Mouse (Mus musculus): ENCODE results near the gene Dnajc7. TPM values are rescaled to one million over a fixed set of nuclear protein-coding genes. Genes with fewer than 3 reads are reported as not detected.

The Dnajc7 gene
- polyA plus RNA-seq, 1 experiment, result 86.6 TPM

DNA sequence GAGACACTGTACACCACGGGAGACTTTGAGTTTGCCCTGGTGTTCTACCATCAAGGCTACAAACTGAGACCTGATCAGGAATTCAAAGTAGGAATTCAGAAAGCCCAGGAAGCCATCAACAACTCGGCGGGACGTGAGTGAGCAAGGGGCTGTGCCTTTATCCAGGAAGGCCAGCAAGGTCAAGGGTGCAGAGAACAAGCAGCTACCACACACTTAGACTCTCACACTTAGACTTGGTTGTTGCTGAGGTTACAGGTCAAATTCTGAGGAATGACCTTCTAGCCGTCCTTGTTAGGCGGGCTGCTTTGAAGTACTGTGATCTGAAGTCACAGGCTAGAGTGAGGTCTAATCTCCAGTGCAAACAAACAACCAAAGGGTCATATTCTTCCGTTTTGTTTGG is 60.5 kb downstream of the Dnajc7 start:
- TF ChIP-seq GATA1 (IDR thresholded peaks at IDR 0.05; ENCODE audit: borderline replicate concordance, low read length) (no peak), FLI1 (IDR thresholded peaks at IDR 0.05; ENCODE audit: low read length) (no peak)
- Histone ChIP-seq H3K9me3 (peaks cover 3% of the 10 kb centered on the region), H3K4me1 (peaks cover 17% of the 10 kb centered on the region), H3K4me3 (replicated peaks) (no peak overlapping the region), H3K27me3 (replicated peaks) (peaks cover 27% of the 10 kb centered on the region), H3K36me3 (replicated peaks; ENCODE audit: low read length) (no peaks in the 10 kb centered on the region)

DNA sequence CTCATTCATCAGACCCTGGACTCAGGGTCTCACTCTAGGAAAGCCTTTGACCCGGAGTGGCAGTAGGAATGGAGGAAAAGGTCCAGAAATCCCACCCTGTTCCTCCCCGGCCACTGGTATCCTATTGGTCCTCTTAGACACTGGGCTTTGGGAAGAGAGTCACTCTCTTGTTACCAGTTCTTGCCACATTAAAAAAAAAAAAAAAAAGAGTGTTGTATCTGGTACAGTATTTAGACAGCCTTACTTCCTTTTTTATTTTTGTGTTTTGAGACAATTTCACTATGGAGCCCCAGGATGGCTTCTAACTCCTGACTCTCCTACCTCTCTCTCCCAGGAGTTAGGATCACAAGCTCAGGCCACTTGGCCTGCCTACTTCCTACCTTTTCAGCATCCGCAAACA is 62.4 kb downstream of the Dnajc7 start:
- Histone ChIP-seq H3K4me1 (peaks cover 31% of the 10 kb centered on the region), H3K4me3 (replicated peaks) (no peak overlapping the region), H3K9me3 (no peaks in the 10 kb centered on the region), H3K36me3 (replicated peaks; ENCODE audit: low read length) (no peaks in the 10 kb centered on the region), H3K27me3 (replicated peaks) (peaks cover 16% of the 10 kb centered on the region)
- TF ChIP-seq GATA1 (IDR thresholded peaks at IDR 0.05; ENCODE audit: borderline replicate concordance, low read length) (no peak), FLI1 (IDR thresholded peaks at IDR 0.05; ENCODE audit: low read length) (no peak)

DNA sequence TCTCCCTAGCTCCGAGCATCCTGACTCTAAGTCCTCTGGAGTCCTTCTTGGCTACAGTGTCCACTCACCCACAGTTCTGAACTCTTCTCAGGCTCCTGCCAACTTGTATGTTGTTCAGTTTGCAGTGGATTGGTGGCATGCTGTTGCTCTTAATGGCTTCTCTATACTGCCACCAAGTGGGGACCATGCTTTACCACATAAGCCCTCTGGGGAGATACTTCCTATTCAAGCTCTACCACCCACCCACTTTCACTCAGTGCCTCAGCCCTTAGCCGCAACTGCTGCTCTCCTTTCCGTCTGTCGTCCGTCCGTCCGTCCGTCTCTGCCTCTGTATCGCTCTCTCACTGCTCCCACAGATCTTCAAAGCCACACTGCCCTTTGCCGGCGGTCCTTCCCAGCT is 64.4 kb downstream of the Dnajc7 start:
- H3K9me3 ChIP-seq, result no peaks in the 10 kb centered on the region
- peaks cover 19% of the 10 kb centered on the region for H3K27me3 ChIP-seq (replicated peaks)
- peak overlapping the region; percentile 90 for H3K4me3 ChIP-seq (replicated peaks)
- peaks cover 33% of the 10 kb centered on the region for H3K4me1 ChIP-seq
- TF ChIP-seq GATA1 (IDR thresholded peaks at IDR 0.05; ENCODE audit: borderline replicate concordance, low read length) (no peak), FLI1 (IDR thresholded peaks at IDR 0.05; ENCODE audit: low read length) (no peak)
- H3K36me3 ChIP-seq (replicated peaks; ENCODE audit: low read length), result no peaks in the 10 kb centered on the region

DNA sequence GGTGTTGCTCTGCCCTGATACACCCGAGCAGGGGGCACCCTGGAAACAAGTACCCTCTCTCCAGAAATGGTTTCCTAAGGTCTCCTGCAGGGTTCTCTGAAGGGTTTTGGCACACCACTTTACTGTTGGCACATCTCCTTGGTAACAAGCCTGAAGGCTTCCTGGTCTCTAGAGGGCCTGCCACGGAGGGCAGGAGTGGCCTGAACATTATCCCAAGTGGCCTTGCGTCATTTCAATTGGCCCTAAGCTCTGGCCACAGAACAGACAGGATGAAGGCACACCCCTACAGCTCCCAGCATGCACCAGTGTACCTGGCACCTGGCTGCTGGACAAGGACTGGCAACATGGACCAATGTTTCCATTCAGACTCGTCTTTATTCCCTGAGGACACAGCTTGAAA is 67.1 kb downstream of the Dnajc7 start:
- Histone ChIP-seq H3K4me1 (peaks cover 53% of the 10 kb centered on the region), H3K27me3 (replicated peaks) (peaks cover 7% of the 10 kb centered on the region)
- no peak for TF ChIP-seq GATA1 (IDR thresholded peaks at IDR 0.05; ENCODE audit: borderline replicate concordance, low read length)

DNA sequence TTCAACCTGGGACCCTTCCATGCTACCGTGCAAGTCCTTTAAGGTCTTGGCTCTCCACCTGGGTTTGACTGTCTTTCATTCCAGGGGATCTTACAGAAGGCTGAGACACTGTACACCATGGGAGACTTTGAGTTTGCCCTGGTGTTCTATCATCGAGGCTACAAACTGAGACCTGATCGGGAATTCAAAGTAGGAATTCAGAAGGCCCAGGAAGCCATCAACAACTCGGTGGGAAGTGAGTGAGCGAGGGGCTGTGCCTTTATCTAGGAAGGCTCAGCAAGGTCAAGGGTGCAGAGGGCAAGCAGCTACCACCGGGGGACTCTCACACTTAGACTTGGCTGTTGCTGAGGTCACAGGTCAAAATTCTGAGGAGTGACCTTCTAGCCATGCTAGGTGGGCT is 69.9 kb downstream of the Dnajc7 start:
- TF ChIP-seq FLI1 (IDR thresholded peaks at IDR 0.05; ENCODE audit: low read length) (no peak), GATA1 (IDR thresholded peaks at IDR 0.05; ENCODE audit: borderline replicate concordance, low read length) (no peak)
- Histone ChIP-seq H3K4me3 (replicated peaks) (no peak overlapping the region), H3K9me3 (no peaks in the 10 kb centered on the region), H3K4me1 (peaks cover 67% of the 10 kb centered on the region), H3K27me3 (replicated peaks) (peaks cover 4% of the 10 kb centered on the region), H3K36me3 (replicated peaks; ENCODE audit: low read length) (no peaks in the 10 kb centered on the region)

More for the DNA sequence above, 67.1 kb downstream of the Dnajc7 start:
- H3K36me3 ChIP-seq (replicated peaks; ENCODE audit: low read length), result no peaks in the 10 kb centered on the region
- no peak overlapping the region for H3K4me3 ChIP-seq (replicated peaks)
- H3K9me3 ChIP-seq, result no peaks in the 10 kb centered on the region

DNA sequence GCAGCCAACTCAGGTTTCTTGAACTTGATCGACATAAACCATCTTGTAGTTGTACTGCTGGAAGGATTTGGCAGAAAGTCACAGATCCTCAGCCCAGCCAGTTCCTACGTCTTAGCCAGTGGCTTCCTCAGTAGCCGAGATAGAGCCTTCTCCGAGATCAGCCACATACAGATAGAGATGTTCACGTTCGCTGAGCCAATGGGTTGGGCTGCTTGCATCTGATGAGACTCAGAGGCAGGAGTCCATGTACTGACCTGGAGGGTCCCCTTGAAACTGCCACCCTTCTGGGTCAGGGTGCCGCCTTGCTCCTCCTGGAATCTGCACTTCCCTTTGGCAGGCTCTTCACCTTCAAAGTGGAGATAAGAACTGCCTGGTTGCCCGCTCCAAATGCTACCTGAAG is 70.5 kb downstream of the Dnajc7 start:
- no peaks in the 10 kb centered on the region for H3K9me3 ChIP-seq
- TF ChIP-seq FLI1 (IDR thresholded peaks at IDR 0.05; ENCODE audit: low read length) (no peak), GATA1 (IDR thresholded peaks at IDR 0.05; ENCODE audit: borderline replicate concordance, low read length) (no peak)
- H3K4me1 ChIP-seq, result peaks cover 67% of the 10 kb centered on the region
- H3K4me3 ChIP-seq (replicated peaks), result no peak overlapping the region
- H3K27me3 ChIP-seq (replicated peaks), result peaks cover 4% of the 10 kb centered on the region
- H3K36me3 ChIP-seq (replicated peaks; ENCODE audit: low read length), result no peaks in the 10 kb centered on the region

DNA sequence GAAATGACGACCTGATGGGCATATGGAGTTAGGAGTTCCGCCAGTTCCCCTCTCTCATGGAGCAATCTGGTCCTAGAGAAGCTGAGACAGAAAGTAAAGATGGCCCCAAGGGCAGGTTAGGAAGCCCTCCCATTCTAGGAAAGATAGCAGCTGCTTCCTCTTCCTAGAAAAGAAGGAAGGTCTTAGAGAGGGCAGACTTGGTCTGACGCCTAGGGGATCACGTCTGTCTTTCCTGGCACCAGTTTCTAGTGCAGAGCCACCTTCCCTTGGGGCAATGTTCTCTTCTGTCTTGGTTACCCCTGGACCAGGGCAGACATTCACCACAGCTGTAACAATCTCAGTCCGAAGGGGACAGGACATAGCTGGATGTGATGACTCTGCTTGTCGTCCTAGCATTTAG is 71.8 kb downstream of the Dnajc7 start:
- H3K9me3 ChIP-seq, result no peaks in the 10 kb centered on the region
- peaks cover 61% of the 10 kb centered on the region for H3K4me1 ChIP-seq
- H3K27me3 ChIP-seq (replicated peaks), result peaks cover 4% of the 10 kb centered on the region
- peak overlapping the region; percentile 36 for H3K4me3 ChIP-seq (replicated peaks)
- no peak for TF ChIP-seq GATA1 (IDR thresholded peaks at IDR 0.05; ENCODE audit: borderline replicate concordance, low read length)
- no peak for TF ChIP-seq FLI1 (IDR thresholded peaks at IDR 0.05; ENCODE audit: low read length)
- H3K36me3 ChIP-seq (replicated peaks; ENCODE audit: low read length), result no peaks in the 10 kb centered on the region

DNA sequence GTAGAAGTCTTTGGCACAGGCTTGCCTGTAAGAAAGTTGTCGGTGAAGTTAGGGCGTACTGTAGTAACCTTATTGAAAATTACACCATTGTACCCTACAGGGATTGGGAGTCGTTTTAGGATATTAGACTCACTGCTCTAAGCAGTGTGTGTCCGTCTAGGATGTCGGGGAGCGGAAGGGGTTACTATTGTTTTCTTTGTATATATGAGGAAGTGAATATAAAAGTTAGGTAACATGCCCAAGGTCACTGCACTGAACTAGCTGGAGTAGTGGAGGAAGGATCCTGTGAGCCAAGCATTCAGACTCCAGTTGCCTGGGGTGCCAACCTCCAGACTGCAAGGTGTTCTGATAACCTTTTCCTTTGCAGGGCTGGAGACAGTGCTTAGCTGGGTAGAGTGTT is 73.0 kb downstream of the Dnajc7 start:
- no peak for TF ChIP-seq GATA1 (IDR thresholded peaks at IDR 0.05; ENCODE audit: borderline replicate concordance, low read length)
- no peak for TF ChIP-seq FLI1 (IDR thresholded peaks at IDR 0.05; ENCODE audit: low read length)
- Histone ChIP-seq H3K36me3 (replicated peaks; ENCODE audit: low read length) (no peaks in the 10 kb centered on the region), H3K9me3 (no peaks in the 10 kb centered on the region), H3K4me3 (replicated peaks) (no peak overlapping the region), H3K27me3 (replicated peaks) (peaks cover 4% of the 10 kb centered on the region), H3K4me1 (peaks cover 56% of the 10 kb centered on the region)

DNA sequence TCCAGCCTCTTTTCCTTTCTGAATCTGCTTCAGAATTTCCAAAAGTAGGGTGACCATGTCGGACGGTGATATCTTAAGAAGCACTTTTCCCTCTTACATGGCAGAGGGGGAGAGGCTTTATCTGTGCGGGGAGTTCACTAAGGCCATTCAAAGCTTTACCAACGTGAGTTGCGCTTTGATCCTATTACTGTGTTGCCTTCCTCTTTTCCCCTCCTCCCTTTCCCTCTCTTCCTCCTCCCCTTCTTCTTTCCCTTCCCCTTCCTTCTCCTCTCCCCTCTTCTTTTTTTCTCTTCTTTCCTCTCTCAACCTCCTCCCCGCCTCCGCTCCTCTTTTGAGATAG is 74.3 kb downstream of the Dnajc7 start:
- peaks cover 2% of the 10 kb centered on the region for H3K27me3 ChIP-seq (replicated peaks)
- TF ChIP-seq FLI1 (IDR thresholded peaks at IDR 0.05; ENCODE audit: low read length), result no peak; the same call in 1 of the 2 replicates
- TF ChIP-seq GATA1 (IDR thresholded peaks at IDR 0.05; ENCODE audit: borderline replicate concordance, low read length), result no peak
- no peaks in the 10 kb centered on the region for H3K36me3 ChIP-seq (replicated peaks; ENCODE audit: low read length)
- H3K9me3 ChIP-seq, result no peaks in the 10 kb centered on the region
- peak overlapping the region; percentile 94 for H3K4me3 ChIP-seq (replicated peaks)
- H3K4me1 ChIP-seq, result peaks cover 69% of the 10 kb centered on the region

DNA sequence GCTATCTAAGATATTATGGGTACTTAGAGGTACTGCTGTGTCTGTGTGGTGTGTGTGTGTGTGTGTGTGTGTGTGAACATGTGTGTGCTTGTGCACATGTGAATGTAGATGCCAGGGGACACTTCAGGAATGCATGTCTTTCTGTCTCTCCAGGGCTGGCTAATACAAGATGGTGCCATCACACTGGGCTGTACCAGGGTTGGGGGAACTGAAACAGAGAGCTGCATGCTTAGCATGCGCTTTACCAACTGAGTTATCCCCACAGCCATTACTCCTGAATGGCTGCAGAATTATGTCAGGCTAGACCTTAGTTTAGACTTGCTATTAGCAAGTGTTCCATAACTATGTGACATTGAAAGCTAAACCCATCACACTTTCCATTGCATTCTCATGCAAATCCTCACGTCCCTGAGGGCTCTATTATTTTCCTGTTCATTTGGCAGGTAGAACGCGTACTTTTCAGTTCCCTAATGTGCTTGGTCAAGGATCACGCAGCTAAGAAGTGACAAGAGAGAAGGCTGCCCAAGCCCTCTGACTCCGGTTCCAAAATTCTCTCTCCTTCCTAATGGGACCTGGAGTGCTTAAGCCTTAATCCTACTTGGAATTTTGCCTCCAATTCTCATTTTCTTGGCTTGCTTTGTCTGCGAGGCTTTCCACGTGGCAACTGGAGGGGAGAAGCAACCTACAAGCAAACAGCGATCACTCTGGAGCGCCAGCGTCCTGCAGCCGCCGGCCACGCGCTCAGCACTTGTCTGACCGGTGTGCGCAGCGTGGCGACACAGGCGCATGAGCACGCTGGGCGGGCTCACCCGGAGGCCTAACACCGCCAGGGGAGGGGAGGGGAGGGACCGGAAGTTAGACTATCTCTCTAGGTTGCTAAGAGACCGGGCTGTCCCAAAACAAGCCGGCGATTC is 74.9 kb downstream of the Dnajc7 start, which contains the start of gene Ttc25:
Gene Ttc25 (plus strand): TSS at position 776 of the 914 bp plus-strand sequence.
- Histone ChIP-seq H3K27me3 (replicated peaks) (no peaks in the 10 kb centered on the region), H3K9me3 (no peaks in the 10 kb centered on the region), H3K4me1 (peaks cover 74% of the 10 kb centered on the region), H3K36me3 (replicated peaks; ENCODE audit: low read length) (no peaks in the 10 kb centered on the region), H3K4me3 (replicated peaks) (peak within 1 kb of the TSS; percentile 94)
- TF ChIP-seq FLI1 (IDR thresholded peaks at IDR 0.05; ENCODE audit: low read length) (peak; percentile 40; the same call in 1 of the 2 replicates), GATA1 (IDR thresholded peaks at IDR 0.05; ENCODE audit: borderline replicate concordance, low read length) (no peak)

Measured in megakaryocyte, embryonic 14.5 days (primary cell).